ENCODE assay signal across 11 mouse cellular contexts in genomic region chr14:40964214-40964610, GRCm38 (mm10). TPM values are rescaled to one million over a fixed set of nuclear protein-coding genes. Genes with fewer than 3 reads are reported as not detected.
DNase-seq lines count a peak whose midpoint lies in the region; ATAC-seq and TF ChIP-seq lines count a peak whose summit lies in the region.
"Had no signal": no experiment of that assay in that cellular context is flagged by ENCODE, and none has a peak within 500 bp of the region (broad histone marks: within the 10 kb centered on the region; RNA-seq: fewer than 3 reads in every experiment).

No protein-coding gene starts in this region.

- intact Hi-C loops in heart, adult 2 months (cut with DNase I), result no loop called here
- intact Hi-C loops in left cerebral cortex, postnatal 4 days (cut with DNase I), result no loop called here

- no peak for TF ChIP-seq CTCF in heart, adult 2 months (IDR thresholded peaks at IDR 0.05)
- TF ChIP-seq CTCF in lung, postnatal 0 days (IDR thresholded peaks at IDR 0.05), result no peak

- TF ChIP-seq POLR2A in heart, adult 2 months (IDR thresholded peaks at IDR 0.05; ENCODE audit: insufficient read depth, low read depth, low read length), result no peak

- H3K4me3 ChIP-seq in heart, embryonic 15.5 days, result peak overlapping the region; percentile 1; the same call in 1 of the 2 replicates
- no peak overlapping the region for H3K4me3 ChIP-seq in heart, adult 2 months
- H3K4me3 ChIP-seq in lung, postnatal 0 days (ENCODE audit: low read depth, low read length), result no peak overlapping the region; the same call in 1 of the 2 replicates
- H3K4me3 ChIP-seq in hindbrain, embryonic 15.5 days, result no peak overlapping the region
- H3K4me3 ChIP-seq in neural tube, embryonic 13.5 days, result peak overlapping the region; percentile 93; the same call in 1 of the 2 replicates

- ATAC-seq in heart, embryonic 15.5 days (replicated peaks; ENCODE audit: insufficient number of reproducible peaks, insufficient read depth, low FRiP score, low read depth), result no peak
- ATAC-seq in lung, postnatal 0 days, result no peak
- no peak for ATAC-seq in hindbrain, embryonic 15.5 days (ENCODE audit: low FRiP score, low read depth)
- no peak for ATAC-seq in neural tube, embryonic 13.5 days (ENCODE audit: low read depth)
- ATAC-seq in megakaryocyte progenitor cell, adult 5-6 weeks (replicated peaks; ENCODE audit: poor library complexity), result no peak

- H3K27me3 ChIP-seq in heart, embryonic 15.5 days, result no peaks in the 10 kb centered on the region
- no peaks in the 10 kb centered on the region for H3K27me3 ChIP-seq in heart, adult 2 months (ENCODE audit: control insufficient read depth, insufficient read depth, low read length)
- H3K27me3 ChIP-seq in lung, postnatal 0 days (replicated peaks; ENCODE audit: insufficient read depth, low read length), result no peaks in the 10 kb centered on the region
- no peaks in the 10 kb centered on the region for H3K27me3 ChIP-seq in hindbrain, embryonic 15.5 days
- H3K27me3 ChIP-seq in neural tube, embryonic 13.5 days, result no peaks in the 10 kb centered on the region
- H3K27me3 ChIP-seq: limb, embryonic 13.5 days had no signal

- H3K4me2 ChIP-seq in heart, embryonic 15.5 days, result peak overlapping the region; percentile 94
- H3K4me2 ChIP-seq in lung, postnatal 0 days (replicated peaks; ENCODE audit: low read depth, low read length), result peak overlapping the region; percentile 77
- peak overlapping the region; percentile 81 for H3K4me2 ChIP-seq in hindbrain, embryonic 15.5 days
- peak overlapping the region; percentile 81 for H3K4me2 ChIP-seq in neural tube, embryonic 13.5 days

- H3K36me3 ChIP-seq in heart, embryonic 15.5 days, result no peaks in the 10 kb centered on the region
- peaks cover 6% of the 10 kb centered on the region for H3K36me3 ChIP-seq in heart, adult 2 months (ENCODE audit: control insufficient read depth, insufficient read depth, low read length)
- no peaks in the 10 kb centered on the region for H3K36me3 ChIP-seq in lung, postnatal 0 days (ENCODE audit: insufficient read depth, low read length)
- no peaks in the 10 kb centered on the region for H3K36me3 ChIP-seq in hindbrain, embryonic 15.5 days
- no peaks in the 10 kb centered on the region for H3K36me3 ChIP-seq in neural tube, embryonic 13.5 days
- H3K36me3 ChIP-seq: limb, embryonic 13.5 days had no signal

- 95% methylated on average over 3 of the region's 3 CpGs for WGBS in heart, embryonic 15.5 days
- 95% methylated on average over 3 of the region's 3 CpGs for WGBS in heart, adult 2 months
- 83% methylated on average over 3 of the region's 3 CpGs for WGBS in lung, postnatal 0 days
- WGBS in hindbrain, embryonic 15.5 days, result 95% methylated on average over 3 of the region's 3 CpGs
- WGBS in neural tube, embryonic 13.5 days, result 97% methylated on average over 3 of the region's 3 CpGs

- H3K4me1 ChIP-seq in heart, embryonic 15.5 days (replicated peaks), result peaks cover 54% of the 10 kb centered on the region
- peaks cover 28% of the 10 kb centered on the region for H3K4me1 ChIP-seq in heart, adult 2 months (ENCODE audit: control insufficient read depth, insufficient read depth, low read length)
- H3K4me1 ChIP-seq in lung, postnatal 0 days (ENCODE audit: insufficient read depth, low read depth, low read length), result peaks cover 51% of the 10 kb centered on the region
- peaks cover 49% of the 10 kb centered on the region for H3K4me1 ChIP-seq in hindbrain, embryonic 15.5 days (replicated peaks)
- peaks cover 66% of the 10 kb centered on the region for H3K4me1 ChIP-seq in neural tube, embryonic 13.5 days (replicated peaks)

- H3K79me2 ChIP-seq in heart, adult 2 months (replicated peaks; ENCODE audit: control insufficient read depth, insufficient read depth, low read length), result 0 out of 2 replicates have a peak, but pooled peaks cover 7% of the 10 kb centered on the region

- H3K27ac ChIP-seq in heart, embryonic 15.5 days, result no peak overlapping the region
- no peak overlapping the region for H3K27ac ChIP-seq in heart, adult 2 months
- H3K27ac ChIP-seq in lung, postnatal 0 days (ENCODE audit: low read length), result no peak overlapping the region
- H3K27ac ChIP-seq in hindbrain, embryonic 15.5 days (replicated peaks), result no peak overlapping the region
- no peak overlapping the region for H3K27ac ChIP-seq in neural tube, embryonic 13.5 days (replicated peaks)
- H3K27ac ChIP-seq: limb, embryonic 13.5 days had no signal

- no peak for TF ChIP-seq EP300 in heart, adult 2 months (IDR thresholded peaks at IDR 0.05; ENCODE audit: insufficient read depth, low read depth, low read length)
- no peak for TF ChIP-seq EP300 in lung, postnatal 0 days (IDR thresholded peaks at IDR 0.05)

- DNase-seq in heart, adult 2 months, result no peak
- DNase-seq in lung, postnatal 0 days (ENCODE audit: low spot score), result no peak
- DNase-seq in lung, adult 18-20 months, result no peak
- DNase-seq in left cerebral cortex, postnatal 4 days, result no peak
- DNase-seq: gastrocnemius, postnatal 36 days; right cerebral cortex, postnatal 25 days had no signal

- H3K9me3 ChIP-seq in heart, embryonic 15.5 days (replicated peaks), result no peaks in the 10 kb centered on the region
- no peaks in the 10 kb centered on the region for H3K9me3 ChIP-seq in lung, postnatal 0 days (ENCODE audit: low read length)
- H3K9me3 ChIP-seq in hindbrain, embryonic 15.5 days, result no peaks in the 10 kb centered on the region
- H3K9me3 ChIP-seq in neural tube, embryonic 13.5 days, result no peaks in the 10 kb centered on the region
- H3K9me3 ChIP-seq: limb, embryonic 13.5 days had no signal

- H3K9ac ChIP-seq in heart, embryonic 15.5 days, result no peak overlapping the region
- no peak overlapping the region for H3K9ac ChIP-seq in heart, adult 2 months (ENCODE audit: low read depth, low read length)
- H3K9ac ChIP-seq in lung, postnatal 0 days (replicated peaks; ENCODE audit: low read depth), result no peak overlapping the region
- H3K9ac ChIP-seq in hindbrain, embryonic 15.5 days, result no peak overlapping the region
- no peak overlapping the region for H3K9ac ChIP-seq in neural tube, embryonic 13.5 days

RNA-seq across cellular contexts. Expression of gene Tspan14, which starts 2.4 kb away (rescaled TPM):
- polyA plus RNA-seq in heart, embryonic 15.5 days (2015; fragmentation: Nextera tagmentation; extraction: Ambion mirVana), result 32.7 and 50.9 TPM in 2 replicates
- 10 to 100 TPM; 11.8 to 18.6 TPM for total RNA-seq in heart, adult 2 months (2021)
- 25.7 and 26.4 TPM in 2 replicates for polyA plus RNA-seq in heart, adult 2 months (2012; rRNA removed)
- polyA plus RNA-seq in lung, postnatal 0 days (2015; fragmentation: Nextera tagmentation; extraction: Ambion mirVana), result 77.3 and 84.9 TPM in 2 replicates
- 61.1 and 61.7 TPM in 2 replicates for polyA plus RNA-seq in hindbrain, embryonic 15.5 days (2015; fragmentation: Nextera tagmentation; extraction: Ambion mirVana)
- polyA plus RNA-seq in neural tube, embryonic 13.5 days (2015; fragmentation: Nextera tagmentation; extraction: Ambion mirVana), result 78.5 and 87.4 TPM in 2 replicates
- 10 to 100 TPM; 81.9 to 86.2 TPM for total RNA-seq in left cerebral cortex, postnatal 4 days (2021)
- 30.7 and 36.6 TPM in 2 replicates for total RNA-seq in megakaryocyte progenitor cell, adult 5-6 weeks (2015)
- 35.6 and 42.0 TPM in 2 replicates for total RNA-seq in megakaryocyte progenitor cell, adult 5-6 weeks (2017)

RNA-seq across cellular contexts. Expression of gene Fam213a, which starts 49.4 kb away (rescaled TPM):
- 42.9 and 44.8 TPM in 2 replicates for polyA plus RNA-seq in heart, embryonic 15.5 days (2015; fragmentation: Nextera tagmentation; extraction: Ambion mirVana)
- total RNA-seq in heart, adult 2 months (2021), result 10 to 100 TPM; 27.1 to 32.4 TPM
- 13.5 and 16.6 TPM in 2 replicates for polyA plus RNA-seq in heart, adult 2 months (2012; rRNA removed)
- 40.6 and 50.1 TPM in 2 replicates for polyA plus RNA-seq in lung, postnatal 0 days (2015; fragmentation: Nextera tagmentation; extraction: Ambion mirVana)
- 92.1 and 107 TPM in 2 replicates for polyA plus RNA-seq in hindbrain, embryonic 15.5 days (2015; fragmentation: Nextera tagmentation; extraction: Ambion mirVana)
- polyA plus RNA-seq in neural tube, embryonic 13.5 days (2015; fragmentation: Nextera tagmentation; extraction: Ambion mirVana), result 69.1 and 73.4 TPM in 2 replicates
- total RNA-seq in left cerebral cortex, postnatal 4 days (2021), result 100 to 1,000 TPM in 1 of 2 experiments, 10 to 100 TPM in 1; 88.0 to 105 TPM
- 10.8 and 20.4 TPM in 2 replicates for total RNA-seq in megakaryocyte progenitor cell, adult 5-6 weeks (2015)
- total RNA-seq in megakaryocyte progenitor cell, adult 5-6 weeks (2017), result 8.7 and 15.3 TPM in 2 replicates

Comparison
In these comparisons a context has a peak if more than half of its experiments do, and no peak if none do; other contexts are left out.
1. H3K4me3 ChIP-seq: peak in heart, embryonic 15.5 days (single experiment) and neural tube, embryonic 13.5 days (single experiment); none in heart, adult 2 months (single experiment), lung, postnatal 0 days (single experiment) and hindbrain, embryonic 15.5 days (single experiment).
2. Peak in every context shown above with its lines, with median percentiles within 50 percentile points of each other: H3K4me2 ChIP-seq.